Mouse (Mus musculus) spleen, postnatal 4 days (tissue): ENCODE data around the gene Prc1.

Experiments used
- DNase-seq, 2 experiments: peaks; one replicate each; pipeline ENCODE4 v3.0.0; 2022; ENCODE audit warnings: low spot score in 2 of 2

Prc1 gene

GRCm38 (mm10) chr7:80334848-80335247 lies 40.6 kb downstream of the Prc1 start:
- no peak for DNase-seq

- no peak for DNase-seq
Measured at GRCm38 (mm10) chr7:80336932-80337331, 42.7 kb downstream of the Prc1 start.

DNA sequence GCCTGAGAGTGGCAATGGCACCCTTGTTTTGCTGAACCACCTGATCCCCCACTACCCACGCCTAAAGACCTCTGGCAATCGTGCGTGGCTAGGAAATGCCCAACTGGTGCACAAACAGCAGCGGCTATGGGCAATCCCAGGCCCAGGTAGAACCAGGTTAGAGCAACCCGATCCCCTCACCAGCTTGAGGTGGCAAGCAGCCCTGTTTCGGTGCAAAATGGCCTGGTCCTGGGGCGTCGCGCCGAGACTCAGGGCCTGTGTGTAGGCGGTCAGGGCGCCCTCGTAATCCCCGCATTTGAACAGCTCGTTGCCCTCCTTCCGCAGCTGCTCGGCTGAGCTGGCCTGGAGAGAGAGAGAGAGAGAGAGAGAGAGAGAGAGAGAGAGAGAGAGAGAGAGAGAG lies 45.1 kb downstream of the Prc1 start:
- DNase-seq = no peak

DNA sequence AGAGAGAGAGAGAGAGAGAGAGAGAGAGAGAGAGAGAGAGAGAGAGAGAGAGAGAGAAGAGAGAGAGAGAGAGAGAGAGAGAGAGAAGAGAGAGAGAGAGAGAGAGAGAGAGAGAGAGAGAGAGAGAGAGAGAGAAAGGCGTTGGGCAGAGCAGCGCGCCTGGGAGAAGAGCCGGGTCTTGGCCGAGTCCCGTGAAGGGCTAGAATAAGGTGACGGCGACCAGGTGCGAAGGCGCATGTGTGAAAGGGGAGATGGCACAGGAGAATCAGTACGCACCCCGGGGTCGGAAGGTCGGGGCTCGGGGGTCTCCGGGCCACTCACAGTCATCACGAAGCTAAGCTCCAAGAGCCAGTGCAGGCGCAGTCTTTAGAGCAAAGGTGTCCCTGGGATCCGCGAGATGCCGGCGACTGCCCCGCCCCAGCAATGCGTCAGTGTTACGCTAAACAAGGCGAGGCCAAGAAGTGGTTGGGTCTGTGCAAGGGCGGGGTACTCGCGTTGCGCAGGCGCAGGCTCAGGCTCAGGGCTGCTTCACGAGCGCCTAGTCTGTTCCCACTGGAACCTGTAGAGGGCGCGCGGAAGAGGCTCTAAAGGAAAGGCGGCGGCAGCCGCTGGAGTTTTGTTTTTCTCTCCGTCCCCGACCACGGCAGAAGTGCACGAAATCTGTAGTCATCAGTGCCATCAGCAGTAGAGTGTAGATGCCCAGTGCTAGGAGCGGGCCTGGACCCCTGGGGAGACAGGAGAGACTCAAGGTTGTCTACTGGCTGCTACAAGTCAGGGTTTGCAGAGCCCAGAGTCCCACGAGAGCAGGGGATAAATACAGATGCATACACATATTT lies 45.8 kb downstream of the Prc1 start:
- DNase-seq = peak; percentile 97 to 100

DNA sequence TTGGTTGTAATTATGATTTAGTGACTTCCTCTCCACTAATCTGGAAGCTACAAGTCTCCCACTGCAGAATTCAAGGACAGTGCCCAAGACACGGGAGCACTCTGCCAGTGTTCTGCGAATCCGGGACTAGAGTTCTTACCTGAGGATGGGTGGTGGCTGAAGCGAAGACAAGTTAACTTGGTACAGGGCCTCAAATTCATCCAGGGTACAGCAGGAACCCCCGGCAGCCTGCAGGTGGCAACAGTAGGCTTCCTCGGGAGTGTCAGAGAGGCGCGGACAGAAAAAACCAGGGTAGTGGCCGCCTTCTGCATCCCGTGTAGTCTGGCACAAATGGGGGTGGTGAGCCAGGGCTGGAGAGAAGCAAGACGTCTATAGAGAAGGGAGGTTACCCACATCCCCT lies 46.5 kb downstream of the Prc1 start, which contains the start of gene Unc45a:
Gene Unc45a (minus strand): TSS at position 213 of the 400 bp plus-strand sequence.
- DNase-seq = peak; percentile 80 to 86

- no peak for DNase-seq
Measured at GRCm38 (mm10) chr7:80341793-80342192, 47.5 kb downstream of the Prc1 start.

DNA sequence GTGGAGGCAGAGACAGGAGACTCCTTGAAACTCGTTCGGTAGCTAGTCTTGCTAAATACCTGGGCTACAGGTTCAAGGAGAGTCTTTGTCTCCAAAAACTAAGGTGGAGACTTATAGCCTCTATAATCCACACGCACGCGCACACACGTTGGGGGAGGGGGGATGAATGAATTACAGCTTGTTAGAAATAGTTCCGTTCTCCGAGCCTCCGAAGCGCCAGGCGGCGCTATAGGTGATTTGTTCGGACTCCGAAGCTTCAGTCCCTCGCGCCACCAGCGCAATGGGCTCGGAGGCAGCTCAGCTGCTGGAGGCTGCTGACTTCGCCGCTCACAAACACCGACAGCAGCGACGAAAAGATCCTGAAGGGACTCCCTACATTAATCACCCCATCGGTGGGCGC lies 48.6 kb downstream of the Prc1 start, which contains the start of gene Hddc3:
Gene Hddc3 (plus strand): TSS at position 247 of the 400 bp plus-strand sequence.
- peak; percentile 93 to 98 for DNase-seq

DNA sequence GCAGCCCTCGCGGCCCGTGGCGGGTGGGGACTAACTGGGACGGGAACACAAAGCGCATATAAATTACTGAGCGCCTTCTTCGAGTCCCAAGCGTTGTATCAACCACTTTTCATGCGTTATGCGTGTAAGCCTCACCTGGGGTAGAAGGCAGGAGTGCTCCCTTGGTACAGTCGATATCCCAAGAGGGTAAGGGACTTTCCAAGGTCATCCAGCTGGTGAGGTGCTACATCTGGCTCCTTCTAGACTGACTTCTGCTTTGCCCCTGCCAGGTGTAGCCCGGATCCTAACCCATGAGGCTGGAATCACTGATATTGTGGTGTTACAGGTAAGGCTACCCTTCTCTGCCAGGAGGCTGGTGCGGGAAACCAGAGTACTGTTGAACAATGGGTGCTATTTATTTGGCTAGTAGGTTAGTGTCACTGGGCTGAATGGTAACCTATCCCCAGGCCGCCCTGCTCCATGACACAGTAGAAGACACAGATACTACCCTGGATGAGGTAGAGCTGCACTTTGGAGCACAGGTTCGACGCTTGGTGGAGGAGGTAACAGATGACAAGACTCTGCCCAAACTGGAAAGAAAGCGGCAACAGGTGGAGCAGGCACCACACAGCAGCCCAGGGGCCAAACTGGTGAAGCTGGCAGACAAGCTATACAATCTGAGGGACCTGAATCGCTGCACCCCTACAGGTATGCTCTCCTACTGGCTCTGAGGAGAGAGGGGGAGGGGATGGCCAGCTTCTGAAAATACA lies 49.2 kb downstream of the Prc1 start:
- DNase-seq = no peak

- DNase-seq = no peak
Measured at GRCm38 (mm10) chr7:80346173-80346572, 51.9 kb downstream of the Prc1 start.

GRCm38 (mm10) chr7:80346830-80347229 lies 52.6 kb downstream of the Prc1 start:
- no peak for DNase-seq

DNA sequence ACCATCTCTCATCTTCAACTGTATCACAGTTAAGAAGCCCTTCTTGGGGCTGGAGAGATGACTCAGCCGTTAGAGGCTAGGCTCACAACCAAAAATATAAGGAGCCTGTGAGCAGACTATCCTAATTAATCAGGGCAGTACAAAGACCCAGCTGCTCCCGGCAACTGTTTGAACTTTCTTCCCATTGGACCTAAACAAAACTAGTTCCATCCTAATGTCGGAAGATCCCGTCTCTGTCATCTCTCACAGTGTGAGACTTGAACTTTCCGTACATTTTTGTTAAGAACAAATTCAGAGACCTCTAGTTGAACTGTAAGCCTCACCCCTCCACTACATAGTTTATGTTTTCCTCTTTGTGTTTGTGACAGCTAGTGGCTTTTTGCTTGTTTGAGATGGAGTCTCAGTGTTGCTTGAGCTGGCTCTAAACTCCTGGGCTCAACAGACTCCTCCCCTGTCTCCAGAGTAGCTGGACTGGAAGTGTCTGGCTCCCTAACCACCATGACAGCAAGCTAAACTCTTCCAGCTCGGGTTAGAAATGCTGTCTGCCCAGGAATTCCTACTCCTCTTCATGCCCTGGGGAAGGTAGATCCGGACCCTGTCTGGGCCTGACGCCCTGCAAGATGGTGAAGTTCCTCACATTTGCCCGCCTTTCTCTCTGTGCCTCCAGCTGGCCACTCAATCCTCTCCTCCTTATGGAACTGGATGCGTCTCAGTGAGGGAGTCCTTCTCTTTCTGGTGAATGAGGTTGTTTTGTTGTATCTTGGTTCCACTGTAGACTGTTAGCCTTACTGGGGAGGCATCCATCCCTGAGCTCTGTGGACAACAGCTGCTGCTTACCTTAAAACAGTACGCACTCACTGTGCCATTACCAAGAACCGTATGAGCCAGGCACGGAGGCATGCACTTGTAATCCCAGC lies 53.7 kb downstream of the Prc1 start:
- DNase-seq = no peak

DNA sequence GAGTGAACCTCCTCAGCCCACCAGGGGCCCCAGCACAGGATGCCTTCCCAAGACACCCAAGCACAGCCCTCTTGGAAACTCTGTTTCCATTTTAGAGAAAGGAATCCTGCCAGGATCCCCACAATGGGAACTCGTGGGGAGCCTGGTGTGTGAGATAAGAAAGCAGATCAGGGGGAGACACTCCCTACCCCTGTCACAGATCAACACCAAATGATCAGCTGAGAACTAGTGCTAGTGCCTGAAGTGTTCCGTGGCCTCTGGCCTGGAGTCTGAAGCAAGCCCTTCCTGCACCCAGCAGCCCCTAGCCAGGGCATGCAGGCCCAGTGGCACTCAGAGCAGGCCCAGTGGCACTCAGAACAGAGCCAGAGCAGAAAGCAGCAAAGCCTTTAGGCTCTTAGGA lies 56.6 kb downstream of the Prc1 start:
- DNase-seq = no peak

GRCm38 (mm10) chr7:80352920-80353319 lies 58.7 kb downstream of the Prc1 start:
- DNase-seq = no peak

- no peak for DNase-seq
Measured at GRCm38 (mm10) chr7:80356351-80356750, 62.1 kb downstream of the Prc1 start.

DNA sequence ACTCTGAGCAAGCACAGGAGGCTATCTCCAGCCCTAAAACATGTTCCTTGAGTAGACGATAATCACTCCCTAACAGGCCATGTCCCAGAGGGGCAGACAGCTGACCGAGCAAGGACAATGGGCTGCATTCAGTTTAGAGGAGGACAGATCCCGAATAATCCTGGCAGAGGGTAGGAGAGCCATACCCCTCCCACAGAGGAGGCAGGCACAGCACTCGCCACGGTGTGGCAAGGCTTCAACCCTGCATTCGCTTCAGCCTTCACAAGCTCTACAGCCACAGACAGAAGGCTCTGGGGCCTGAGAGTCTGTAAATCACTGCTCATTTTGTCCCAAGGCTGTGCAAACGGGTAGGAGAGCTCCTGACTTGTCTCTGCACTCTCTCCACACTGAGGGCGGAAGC lies 62.9 kb downstream of the Prc1 start:
- DNase-seq = no peak

- no peak for DNase-seq
Measured at GRCm38 (mm10) chr7:80358039-80358438, 63.8 kb downstream of the Prc1 start.

DNA sequence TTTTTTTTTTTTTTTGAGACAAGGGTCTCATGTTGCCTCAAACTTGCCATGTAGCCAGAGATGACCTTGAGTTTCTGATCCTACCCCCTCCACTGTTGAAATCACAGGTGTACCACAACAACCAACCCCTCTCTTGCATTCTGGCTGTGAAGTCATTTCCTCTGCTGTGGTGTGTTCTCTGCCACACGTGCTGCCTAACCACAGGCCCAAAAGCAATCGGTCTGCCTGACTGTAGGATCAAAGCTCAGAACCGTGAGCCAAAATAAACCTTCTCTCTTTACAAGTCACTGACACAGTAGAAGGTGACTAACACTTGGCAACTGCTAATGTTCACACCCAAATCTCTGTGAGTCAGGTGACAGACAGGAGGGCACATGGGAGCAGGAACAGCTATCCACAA lies 66.2 kb downstream of the Prc1 start:
- DNase-seq = no peak

DNA sequence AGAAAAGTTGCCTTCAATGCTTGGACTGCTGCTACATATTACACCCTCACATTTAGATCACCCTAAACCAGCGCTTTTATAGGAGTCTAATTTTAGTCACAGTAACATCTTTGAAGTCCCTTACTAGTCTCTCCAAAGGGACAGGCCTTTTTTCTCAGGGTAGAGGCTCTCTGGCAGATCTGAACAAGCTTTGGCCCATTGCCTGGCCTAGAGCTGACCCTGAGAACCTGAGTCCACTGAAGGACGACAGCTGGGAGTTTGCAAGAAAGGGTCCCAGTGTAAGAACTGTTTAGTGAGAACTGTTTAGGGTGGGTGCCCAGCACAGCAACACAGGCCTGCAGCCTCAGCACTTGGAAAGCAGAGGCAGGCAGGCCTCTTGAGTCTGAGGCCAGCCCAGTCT lies 71.5 kb downstream of the Prc1 start:
- no peak for DNase-seq
